Mouse (Mus musculus): ENCODE measurements at regions not wholly inside any gene's neighbourhood (a gene's known extent, or its start where the extent isn't known, plus 50 kb on each side); places are given as distances from the start of the nearest gene placed in this dataset.
"Not testable (repeated sequence)": the region's sequence is repeated elsewhere in the genome, so short reads cannot be mapped to it uniquely, and the experiment has no call there.

- DNase-seq (ENCODE audit: low spot score): no peak
Measured at GRCm38 (mm10) chr1:177501288-177501687, 59.1 kb downstream of the Zbtb18 start.

GRCm38 (mm10) chr1:177503946-177504345 is 61.8 kb downstream of the Zbtb18 start:
- DNase-seq (ENCODE audit: low spot score): no peak

GRCm38 (mm10) chr1:177504743-177505142 is 62.6 kb downstream of the Zbtb18 start:
- no peak for DNase-seq (ENCODE audit: low spot score)

GRCm38 (mm10) chr1:177507398-177507797 is 65.2 kb downstream of the Zbtb18 start:
- DNase-seq (ENCODE audit: low spot score): not testable (repeated sequence)

- DNase-seq (ENCODE audit: low spot score): no peak
Measured at GRCm38 (mm10) chr1:177509786-177510185, 67.6 kb downstream of the Zbtb18 start.

GRCm38 (mm10) chr1:177512116-177512515 is 70.0 kb downstream of the Zbtb18 start:
- no peak for DNase-seq (ENCODE audit: low spot score)

- DNase-seq (ENCODE audit: low spot score): no peak
Measured at GRCm38 (mm10) chr1:177517934-177518610, 75.9 kb downstream of the Zbtb18 start.

GRCm38 (mm10) chr1:177518897-177519513 is 76.9 kb downstream of the Zbtb18 start:
- no peak for DNase-seq (ENCODE audit: low spot score)

GRCm38 (mm10) chr1:177521110-177521509 is 79.0 kb downstream of the Zbtb18 start:
- no peak for DNase-seq (ENCODE audit: low spot score)

- no peak for DNase-seq (ENCODE audit: low spot score)
Measured at GRCm38 (mm10) chr1:177525141-177525540, 83.0 kb downstream of the Zbtb18 start.

GRCm38 (mm10) chr1:177531791-177532190 is 89.6 kb downstream of the Zbtb18 start:
- DNase-seq (ENCODE audit: low spot score): no peak

GRCm38 (mm10) chr1:177532656-177533055 is 90.5 kb downstream of the Zbtb18 start:
- no peak for DNase-seq (ENCODE audit: low spot score)

GRCm38 (mm10) chr1:177533332-177533731 is 91.2 kb downstream of the Zbtb18 start:
- DNase-seq (ENCODE audit: low spot score): no peak

GRCm38 (mm10) chr1:177545031-177545735 is 103.0 kb downstream of the Zbtb18 start:
- DNase-seq (ENCODE audit: low spot score): no peak

GRCm38 (mm10) chr1:177547716-177548115 is 105.6 kb downstream of the Zbtb18 start:
- DNase-seq (ENCODE audit: low spot score): no peak

GRCm38 (mm10) chr1:177555471-177556291 is 113.5 kb downstream of the Zbtb18 start:
- no peak for DNase-seq (ENCODE audit: low spot score)

- no peak for DNase-seq (ENCODE audit: low spot score)
Measured at GRCm38 (mm10) chr1:177557432-177557831, 115.3 kb downstream of the Zbtb18 start.

- DNase-seq (ENCODE audit: low spot score): no peak
Measured at GRCm38 (mm10) chr1:177557856-177558255, 115.7 kb downstream of the Zbtb18 start.

- no peak for DNase-seq (ENCODE audit: low spot score)
Measured at GRCm38 (mm10) chr1:177561716-177562588, 119.8 kb downstream of the Zbtb18 start.

GRCm38 (mm10) chr1:177562589-177562912 is 120.4 kb downstream of the Zbtb18 start:
- no peak for DNase-seq (ENCODE audit: low spot score)

GRCm38 (mm10) chr1:177565678-177566077 is 123.5 kb downstream of the Zbtb18 start:
- DNase-seq (ENCODE audit: low spot score): no peak

All from ovary, postnatal 14 days (tissue).